Mouse (Mus musculus): ENCODE data around the gene Synpo2. TPM values are rescaled to one million over a fixed set of nuclear protein-coding genes. Genes with fewer than 3 reads are reported as not detected.

The Synpo2 gene
- total and polyA plus RNA-seq, 3 experiments, result 0.22 TPM; not detected in 2

GRCm38 (mm10) chr3:123176366-123177334 is 59.3 kb downstream of the Synpo2 start:
- DNase-seq (ENCODE audit: low spot score) (no peak), ATAC-seq (ENCODE audit: extremely low read depth, insufficient number of reproducible peaks, low FRiP score, poor library complexity, severe bottlenecking) (no peak)
- TF ChIP-seq GATA2 (IDR thresholded peaks at IDR 0.05; ENCODE audit: borderline replicate concordance, low read depth, low read length), result no peak
- TF ChIP-seq TAL1 (conservative IDR thresholded peaks at IDR 0.05; ENCODE audit: low read depth, low read length), result no peak
- TF ChIP-seq CTCF (IDR thresholded peaks at IDR 0.05; ENCODE audit: low read depth, low read length), result no peak
- TF ChIP-seq GATA1 (IDR thresholded peaks at IDR 0.05; ENCODE audit: borderline replicate concordance, low read length), result no peak
- TF ChIP-seq POLR2AphosphoS5 (IDR thresholded peaks at IDR 0.05; ENCODE audit: insufficient replicate concordance, low read depth, low read length), result no peak

GRCm38 (mm10) chr3:123175142-123175541 is 60.8 kb downstream of the Synpo2 start:
- Histone ChIP-seq H3K4me1 (ENCODE audit: insufficient read depth, low read depth, low read length) (no peaks in the 10 kb centered on the region), H3K9me3 (replicated peaks) (no peaks in the 10 kb centered on the region), H3K4me3 (ENCODE audit: low read depth, low read length) (no peak overlapping the region), H3K27me3 (ENCODE audit: insufficient read depth, low read length) (no peaks in the 10 kb centered on the region), H3K36me3 (replicated peaks) (no peaks in the 10 kb centered on the region)
- DNase-seq (ENCODE audit: low spot score) (no peak), ATAC-seq (ENCODE audit: extremely low read depth, insufficient number of reproducible peaks, low FRiP score, poor library complexity, severe bottlenecking) (no peak)
- TF ChIP-seq GATA1 (IDR thresholded peaks at IDR 0.05; ENCODE audit: borderline replicate concordance, low read length) (no peak), POLR2AphosphoS5 (IDR thresholded peaks at IDR 0.05; ENCODE audit: insufficient replicate concordance, low read depth, low read length) (no peak), CTCF (IDR thresholded peaks at IDR 0.05; ENCODE audit: low read depth, low read length) (no peak), TAL1 (conservative IDR thresholded peaks at IDR 0.05; ENCODE audit: low read depth, low read length) (no peak)

More at GRCm38 (mm10) chr3:123176366-123177334, 59.3 kb downstream of the Synpo2 start:
- Histone ChIP-seq H3K4me3 (ENCODE audit: low read depth, low read length) (no peak overlapping the region), H3K9me3 (replicated peaks) (no peaks in the 10 kb centered on the region), H3K4me1 (ENCODE audit: insufficient read depth, low read depth, low read length) (no peaks in the 10 kb centered on the region), H3K36me3 (replicated peaks) (no peaks in the 10 kb centered on the region), H3K27me3 (ENCODE audit: insufficient read depth, low read length) (no peaks in the 10 kb centered on the region)

- no peak for ATAC-seq (ENCODE audit: extremely low read depth, insufficient number of reproducible peaks, low FRiP score, poor library complexity, severe bottlenecking)
- Histone ChIP-seq H3K4me1 (ENCODE audit: insufficient read depth, low read depth, low read length) (no peaks in the 10 kb centered on the region), H3K4me3 (ENCODE audit: low read depth, low read length) (no peak overlapping the region), H3K27me3 (ENCODE audit: insufficient read depth, low read length) (no peaks in the 10 kb centered on the region), H3K36me3 (replicated peaks) (no peaks in the 10 kb centered on the region), H3K9me3 (replicated peaks) (no peaks in the 10 kb centered on the region)
- no peak for TF ChIP-seq GATA2 (IDR thresholded peaks at IDR 0.05; ENCODE audit: borderline replicate concordance, low read depth, low read length)
- no peak for DNase-seq (ENCODE audit: low spot score)
These were observed 61.6 kb downstream of the Synpo2 start for GRCm38 (mm10) chr3:123174379-123174697.

GRCm38 (mm10) chr3:123173553-123174378 is 62.2 kb downstream of the Synpo2 start:
- ATAC-seq (ENCODE audit: extremely low read depth, insufficient number of reproducible peaks, low FRiP score, poor library complexity, severe bottlenecking), result no peak
- DNase-seq (ENCODE audit: low spot score), result no peak
- no peak overlapping the region for H3K4me3 ChIP-seq (ENCODE audit: low read depth, low read length)
- TF ChIP-seq GATA1 (IDR thresholded peaks at IDR 0.05; ENCODE audit: borderline replicate concordance, low read length) (no peak), POLR2AphosphoS5 (IDR thresholded peaks at IDR 0.05; ENCODE audit: insufficient replicate concordance, low read depth, low read length) (no peak), CTCF (IDR thresholded peaks at IDR 0.05; ENCODE audit: low read depth, low read length) (no peak), GATA2 (IDR thresholded peaks at IDR 0.05; ENCODE audit: borderline replicate concordance, low read depth, low read length) (no peak), TAL1 (conservative IDR thresholded peaks at IDR 0.05; ENCODE audit: low read depth, low read length) (no peak)
- H3K4me1 ChIP-seq (ENCODE audit: insufficient read depth, low read depth, low read length), result no peaks in the 10 kb centered on the region
- H3K27me3 ChIP-seq (ENCODE audit: insufficient read depth, low read length), result no peaks in the 10 kb centered on the region
- no peaks in the 10 kb centered on the region for H3K36me3 ChIP-seq (replicated peaks)
- H3K9me3 ChIP-seq (replicated peaks), result no peaks in the 10 kb centered on the region

- Histone ChIP-seq H3K36me3 (replicated peaks) (no peaks in the 10 kb centered on the region), H3K4me1 (ENCODE audit: insufficient read depth, low read depth, low read length) (no peaks in the 10 kb centered on the region), H3K4me3 (ENCODE audit: low read depth, low read length) (no peak overlapping the region), H3K9me3 (replicated peaks) (no peaks in the 10 kb centered on the region), H3K27me3 (ENCODE audit: insufficient read depth, low read length) (no peaks in the 10 kb centered on the region)
- ATAC-seq (ENCODE audit: extremely low read depth, insufficient number of reproducible peaks, low FRiP score, poor library complexity, severe bottlenecking), result no peak
- DNase-seq (ENCODE audit: low spot score), result no peak
- no peak for TF ChIP-seq GATA2 (IDR thresholded peaks at IDR 0.05; ENCODE audit: borderline replicate concordance, low read depth, low read length)
- TF ChIP-seq TAL1 (conservative IDR thresholded peaks at IDR 0.05; ENCODE audit: low read depth, low read length), result no peak
- TF ChIP-seq CTCF (IDR thresholded peaks at IDR 0.05; ENCODE audit: low read depth, low read length), result no peak
- TF ChIP-seq POLR2AphosphoS5 (IDR thresholded peaks at IDR 0.05; ENCODE audit: insufficient replicate concordance, low read depth, low read length), result no peak
- TF ChIP-seq GATA1 (IDR thresholded peaks at IDR 0.05; ENCODE audit: borderline replicate concordance, low read length), result no peak
These were observed 63.8 kb downstream of the Synpo2 start for GRCm38 (mm10) chr3:123172151-123172550.

- no peak overlapping the region for H3K4me3 ChIP-seq (ENCODE audit: low read depth, low read length)
- DNase-seq (ENCODE audit: low spot score) (no peak), ATAC-seq (ENCODE audit: extremely low read depth, insufficient number of reproducible peaks, low FRiP score, poor library complexity, severe bottlenecking) (no peak)
- H3K27me3 ChIP-seq (ENCODE audit: insufficient read depth, low read length), result no peaks in the 10 kb centered on the region
- H3K36me3 ChIP-seq (replicated peaks), result no peaks in the 10 kb centered on the region
- H3K4me1 ChIP-seq (ENCODE audit: insufficient read depth, low read depth, low read length), result no peaks in the 10 kb centered on the region
- TF ChIP-seq GATA2 (IDR thresholded peaks at IDR 0.05; ENCODE audit: borderline replicate concordance, low read depth, low read length) (no peak), CTCF (IDR thresholded peaks at IDR 0.05; ENCODE audit: low read depth, low read length) (no peak), GATA1 (IDR thresholded peaks at IDR 0.05; ENCODE audit: borderline replicate concordance, low read length) (no peak), POLR2AphosphoS5 (IDR thresholded peaks at IDR 0.05; ENCODE audit: insufficient replicate concordance, low read depth, low read length) (no peak), TAL1 (conservative IDR thresholded peaks at IDR 0.05; ENCODE audit: low read depth, low read length) (no peak)
- H3K9me3 ChIP-seq (replicated peaks), result no peaks in the 10 kb centered on the region
These were observed 66.6 kb downstream of the Synpo2 start for GRCm38 (mm10) chr3:123169398-123169797.

Measured in G1E (cell line).